Mouse (Mus musculus) heart, embryonic 12.5 days (tissue): ENCODE results near the gene Shc4. TPM values are rescaled to one million over a fixed set of nuclear protein-coding genes. Genes with fewer than 3 reads are reported as not detected.

Experiments
- ATAC-seq: fragments of 200-750 bp; cut with Nextera tagmentation; 2 replicates; pipeline ENCODE4 v1.8.0; 2017; ENCODE audit warnings: moderate TSS enrichment, moderate library complexity; ENCODE audit not compliant: insufficient number of reproducible peaks, low FRiP score
- H3K27ac ChIP-seq: fragments of 300-500 bp; sonication (generic); 2 replicates; pipeline ENCODE4 v1.5.1; 2016; ENCODE audit warnings: mild to moderate bottlenecking, moderate library complexity; ENCODE audit not compliant: poor library complexity, severe bottlenecking
- H3K27me3 ChIP-seq: fragments of 300-500 bp; sonication (generic); replicated peaks from 2 replicates; pipeline ENCODE4 v1.6.1; 2016; ENCODE audit warnings: mild to moderate bottlenecking, moderate library complexity
- H3K36me3 ChIP-seq: fragments of 300-500 bp; sonication (generic); 2 replicates; pipeline ENCODE4 v1.6.1; 2016; ENCODE audit warnings: mild to moderate bottlenecking, moderate library complexity
- H3K4me1 ChIP-seq: fragments of 300-500 bp; sonication (generic); replicated peaks from 2 replicates; pipeline ENCODE4 v1.6.1; 2016; ENCODE audit warnings: mild to moderate bottlenecking
- H3K4me2 ChIP-seq: fragments of 300-500 bp; sonication (generic); 2 replicates; pipeline ENCODE4 v1.6.1; 2016; ENCODE audit warnings: mild to moderate bottlenecking, moderate library complexity
- H3K4me3 ChIP-seq: fragments of 300-500 bp; sonication (generic); 2 replicates; pipeline ENCODE4 v1.5.1; 2016; ENCODE audit warnings: mild to moderate bottlenecking
- H3K9ac ChIP-seq: fragments of 300-500 bp; sonication (generic); 2 replicates; pipeline ENCODE4 v1.6.1; 2016; ENCODE audit warnings: mild to moderate bottlenecking, moderate library complexity
- H3K9me3 ChIP-seq: fragments of 300-500 bp; sonication (generic); replicated peaks from 2 replicates; pipeline ENCODE4 v1.6.1; 2016; ENCODE audit warnings: mild to moderate bottlenecking, moderate library complexity
- WGBS: fragments of 180-500 bp; shearing (Covaris S2); methylation state at CpG from one replicate; pipeline ENCODE4 v1.1.7; 2016; 5-methylcytosine and 5-hydroxymethylcytosine counted together
- polyA plus RNA-seq: library from polyadenylated mRNA; unstranded; fragments of >200 nt; fragmentation: Nextera tagmentation; extraction: Ambion mirVana; gene quantifications from 2 replicates; pipeline ENCODE4 v1.2.1, GENCODE M21; 2016

Shc4 gene
- polyA plus RNA-seq, 1 experiment from 2014 or later = 1.6 TPM

GRCm38 (mm10) chr2:125684559-125685440 is 39.1 kb downstream of the Shc4 start:
- H3K27ac ChIP-seq = peak overlapping the region; percentile 18; the same call in 1 of the 2 replicates

GRCm38 (mm10) chr2:125683895-125684294 is 40.1 kb downstream of the Shc4 start:
- Histone ChIP-seq H3K4me1 (peaks cover 19% of the 10 kb centered on the region), H3K27ac (no peak overlapping the region), H3K9ac (no peak overlapping the region), H3K27me3 (no peaks in the 10 kb centered on the region), H3K4me2 (no peak overlapping the region), H3K4me3 (no peak overlapping the region), H3K9me3 (no peaks in the 10 kb centered on the region), H3K36me3 (no peaks in the 10 kb centered on the region)
- ATAC-seq = no peak
- WGBS = 79% methylated on average over 7 of the region's 7 CpGs

More at GRCm38 (mm10) chr2:125684559-125685440, 39.1 kb downstream of the Shc4 start:
- H3K9ac ChIP-seq = no peak overlapping the region
- no peak overlapping the region for H3K4me2 ChIP-seq
- H3K4me1 ChIP-seq = peaks cover 19% of the 10 kb centered on the region
- no peaks in the 10 kb centered on the region for H3K9me3 ChIP-seq
- ATAC-seq = no peak
- H3K27me3 ChIP-seq = no peaks in the 10 kb centered on the region
- 55% methylated on average over 10 of the region's 10 CpGs for WGBS
- no peaks in the 10 kb centered on the region for H3K36me3 ChIP-seq
- no peak overlapping the region for H3K4me3 ChIP-seq

- no peak for ATAC-seq
Observed at GRCm38 (mm10) chr2:125681811-125682210, 42.1 kb downstream of the Shc4 start.

GRCm38 (mm10) chr2:125672957-125673631 is 50.9 kb downstream of the Shc4 start, which contains the start of gene Eid1:
Gene Eid1 (plus strand): TSS chr2:125673095.
- H3K9me3 ChIP-seq = 0 out of 2 replicates have a peak, but pooled peaks cover 3% of the 10 kb centered on the region
- under 1% methylated on average over 61 of the region's 79 CpGs for WGBS
- H3K27me3 ChIP-seq = no peaks in the 10 kb centered on the region
- H3K4me2 ChIP-seq = peak within 1 kb of the TSS; percentile 85
- H3K27ac ChIP-seq = peak within 1 kb of the TSS; percentile 90
- no peaks in the 10 kb centered on the region for H3K36me3 ChIP-seq
- ATAC-seq = peak; percentile 88
- H3K4me3 ChIP-seq = peak within 1 kb of the TSS; percentile 86
- peak within 1 kb of the TSS; percentile 74 for H3K9ac ChIP-seq
- H3K4me1 ChIP-seq = peaks cover 8% of the 10 kb centered on the region

More at GRCm38 (mm10) chr2:125681811-125682210, 42.1 kb downstream of the Shc4 start:
- no peak overlapping the region for H3K4me2 ChIP-seq
- no peaks in the 10 kb centered on the region for H3K36me3 ChIP-seq
- 69% methylated on average over 9 of the region's 9 CpGs for WGBS
- H3K4me3 ChIP-seq = no peak overlapping the region
- no peaks in the 10 kb centered on the region for H3K9me3 ChIP-seq
- no peak overlapping the region for H3K9ac ChIP-seq
- peaks cover 19% of the 10 kb centered on the region for H3K4me1 ChIP-seq
- no peak overlapping the region for H3K27ac ChIP-seq
- H3K27me3 ChIP-seq = no peaks in the 10 kb centered on the region

GRCm38 (mm10) chr2:125672568-125672956 is 51.4 kb downstream of the Shc4 start:
- no peak for ATAC-seq
- Histone ChIP-seq H3K27me3 (no peaks in the 10 kb centered on the region), H3K9me3 (0 out of 2 replicates have a peak, but pooled peaks cover 3% of the 10 kb centered on the region)

GRCm38 (mm10) chr2:125670846-125671245 is 53.1 kb downstream of the Shc4 start:
- peaks cover 17% of the 10 kb centered on the region for H3K4me1 ChIP-seq
- WGBS = 43% methylated on average over 1 of the region's 1 CpGs
- H3K27ac ChIP-seq = no peak overlapping the region
- H3K9me3 ChIP-seq = 0 out of 2 replicates have a peak, but pooled peaks cover 3% of the 10 kb centered on the region
- no peak overlapping the region for H3K4me3 ChIP-seq
- no peaks in the 10 kb centered on the region for H3K27me3 ChIP-seq
- no peaks in the 10 kb centered on the region for H3K36me3 ChIP-seq
- H3K4me2 ChIP-seq = no peak overlapping the region
- no peak overlapping the region for H3K9ac ChIP-seq
- ATAC-seq = no peak

More at GRCm38 (mm10) chr2:125672568-125672956, 51.4 kb downstream of the Shc4 start:
- Histone ChIP-seq H3K4me3 (peak overlapping the region; percentile 86), H3K9ac (peak overlapping the region; percentile 74), H3K36me3 (no peaks in the 10 kb centered on the region), H3K4me2 (peak overlapping the region; percentile 85), H3K27ac (peak overlapping the region; percentile 90), H3K4me1 (peaks cover 12% of the 10 kb centered on the region)
- 14% methylated on average over 15 of the region's 20 CpGs for WGBS

GRCm38 (mm10) chr2:125667721-125668120 is 56.2 kb downstream of the Shc4 start:
- Histone ChIP-seq H3K36me3 (no peaks in the 10 kb centered on the region), H3K27me3 (no peaks in the 10 kb centered on the region), H3K4me1 (peaks cover 8% of the 10 kb centered on the region; the same call in 1 of the 2 replicates), H3K27ac (no peak overlapping the region), H3K4me3 (no peak overlapping the region), H3K9me3 (0 out of 2 replicates have a peak, but pooled peaks cover 3% of the 10 kb centered on the region), H3K4me2 (no peak overlapping the region), H3K9ac (no peak overlapping the region)
- WGBS = 80% methylated on average over 7 of the region's 7 CpGs
- no peak for ATAC-seq

GRCm38 (mm10) chr2:125667184-125667583 is 56.8 kb downstream of the Shc4 start:
- ATAC-seq = 0 out of 2 replicates have a peak, but pooled peaks have one; percentile 42
- Histone ChIP-seq H3K36me3 (no peaks in the 10 kb centered on the region), H3K27ac (peak overlapping the region; percentile 43; the same call in 1 of the 2 replicates), H3K9me3 (0 out of 2 replicates have a peak, but pooled peaks cover 3% of the 10 kb centered on the region), H3K4me2 (peak overlapping the region; percentile 19; the same call in 1 of the 2 replicates), H3K4me3 (no peak overlapping the region), H3K4me1 (peaks cover 11% of the 10 kb centered on the region; the same call in 1 of the 2 replicates), H3K9ac (no peak overlapping the region), H3K27me3 (no peaks in the 10 kb centered on the region)
- 18% methylated on average over 5 of the region's 5 CpGs for WGBS

- H3K36me3 ChIP-seq = no peaks in the 10 kb centered on the region
- no peaks in the 10 kb centered on the region for H3K27me3 ChIP-seq
- H3K4me1 ChIP-seq = peaks cover 11% of the 10 kb centered on the region; the same call in 1 of the 2 replicates
- H3K9ac ChIP-seq = no peak overlapping the region
- no peak for ATAC-seq
- H3K27ac ChIP-seq = no peak overlapping the region
- 55% methylated on average over 4 of the region's 4 CpGs for WGBS
- 0 out of 2 replicates have a peak, but pooled peaks cover 3% of the 10 kb centered on the region for H3K9me3 ChIP-seq
- H3K4me2 ChIP-seq = no peak overlapping the region
- H3K4me3 ChIP-seq = no peak overlapping the region
Observed at GRCm38 (mm10) chr2:125666668-125667067, 57.3 kb downstream of the Shc4 start.

- Histone ChIP-seq H3K4me2 (no peak overlapping the region), H3K36me3 (no peaks in the 10 kb centered on the region), H3K4me3 (no peak overlapping the region), H3K4me1 (peaks cover 14% of the 10 kb centered on the region), H3K9me3 (0 out of 2 replicates have a peak, but pooled peaks cover 3% of the 10 kb centered on the region), H3K9ac (no peak overlapping the region), H3K27ac (no peak overlapping the region), H3K27me3 (no peaks in the 10 kb centered on the region)
- no peak for ATAC-seq
- 76% methylated on average over 4 of the region's 4 CpGs for WGBS
Observed at GRCm38 (mm10) chr2:125665909-125666308, 58.0 kb downstream of the Shc4 start.
